Mouse (Mus musculus) heart, postnatal 4 days (tissue): ENCODE measurements at regions not wholly inside any gene's neighbourhood (a gene's known extent, or its start where the extent isn't known, plus 50 kb on each side); places are given as distances from the start of the nearest gene placed in this dataset.

ENCODE experiments used
- DNase-seq: peaks from one replicate; pipeline ENCODE4 v3.0.0; 2021

- DNase-seq = no peak
Measured at GRCm38 (mm10) chr13:54285968-54286367, 85.2 kb upstream of the Cplx2 start.

GRCm38 (mm10) chr13:54286616-54287015 lies 84.5 kb upstream of the Cplx2 start:
- no peak for DNase-seq

GRCm38 (mm10) chr13:54290066-54290465 lies 81.1 kb upstream of the Cplx2 start:
- no peak for DNase-seq

GRCm38 (mm10) chr13:54292394-54292793 lies 78.8 kb upstream of the Cplx2 start:
- DNase-seq = no peak

GRCm38 (mm10) chr13:54293006-54293405 lies 78.1 kb upstream of the Cplx2 start:
- DNase-seq = no peak

- no peak for DNase-seq
Measured at GRCm38 (mm10) chr13:54295475-54296259, 75.5 kb upstream of the Cplx2 start.

- no peak for DNase-seq
Measured at GRCm38 (mm10) chr13:54296260-54296555, 74.9 kb upstream of the Cplx2 start.

GRCm38 (mm10) chr13:54298851-54299250 lies 72.3 kb upstream of the Cplx2 start:
- no peak for DNase-seq

- DNase-seq = no peak
Measured at GRCm38 (mm10) chr13:54299295-54299694, 71.9 kb upstream of the Cplx2 start.

GRCm38 (mm10) chr13:54301110-54301509 lies 70.0 kb upstream of the Cplx2 start:
- no peak for DNase-seq

- DNase-seq = no peak
Measured at GRCm38 (mm10) chr13:54301677-54302076, 69.5 kb upstream of the Cplx2 start.

- peak; percentile 59 for DNase-seq
Measured at GRCm38 (mm10) chr13:54302351-54303070, 68.6 kb upstream of the Cplx2 start.

GRCm38 (mm10) chr13:54303071-54303924 lies 67.9 kb upstream of the Cplx2 start:
- DNase-seq = peak; percentile 84

- DNase-seq = no peak
Measured at GRCm38 (mm10) chr13:54304251-54304650, 66.9 kb upstream of the Cplx2 start.

GRCm38 (mm10) chr13:54308591-54308990 lies 62.6 kb upstream of the Cplx2 start:
- DNase-seq = no peak

- peak; percentile 50 for DNase-seq
Measured at GRCm38 (mm10) chr13:54309354-54309753, 61.8 kb upstream of the Cplx2 start.

GRCm38 (mm10) chr13:54310144-54310543 lies 61.0 kb upstream of the Cplx2 start:
- no peak for DNase-seq

- no peak for DNase-seq
Measured at GRCm38 (mm10) chr13:54311327-54312026, 59.7 kb upstream of the Cplx2 start.

- peak; percentile 79 for DNase-seq
Measured at GRCm38 (mm10) chr13:54312405-54313185, 58.6 kb upstream of the Cplx2 start.

GRCm38 (mm10) chr13:54315333-54315732 lies 55.8 kb upstream of the Cplx2 start:
- no peak for DNase-seq

- DNase-seq = no peak
Measured at GRCm38 (mm10) chr13:54316907-54317306, 54.2 kb upstream of the Cplx2 start.

GRCm38 (mm10) chr13:54318161-54318560 lies 53.0 kb upstream of the Cplx2 start:
- DNase-seq = no peak
